Mouse (Mus musculus): ENCODE data around the gene Tchhl1. TPM values are rescaled to one million over a fixed set of nuclear protein-coding genes. Genes with fewer than 3 reads are reported as not detected.

The Tchhl1 gene
- not detected for polyA plus RNA-seq (2014; fragmentation: Illumina TruSeq; extraction: RNeasy Lipid Tissue Mini Kit (QIAGEN cat#74804); ENCODE audit: low read depth, low replicate concordance)

GRCm38 (mm10) chr3:93468561-93468960 lies at the start of gene Tchhl1:
Gene Tchhl1 (plus strand): TSS chr3:93468754.

GRCm38 (mm10) chr3:93442030-93442429 lies 26.5 kb upstream of the Tchhl1 start, which contains the start of gene Tchh:
Gene Tchh (plus strand): TSS chr3:93442330.

GRCm38 (mm10) chr3:93520330-93521193 lies 52.0 kb downstream of the Tchhl1 start, which contains the start of gene S100a11:
Gene S100a11 (plus strand): TSS chr3:93520488.

Other genes with a start within 250 kb of the Tchhl1 start
- not detected for gene Flg, start 195.2 kb upstream of the Tchhl1 start, polyA plus RNA-seq (2014; fragmentation: Illumina TruSeq; extraction: RNeasy Lipid Tissue Mini Kit (QIAGEN cat#74804); ENCODE audit: low read depth, low replicate concordance)
- not detected for gene Hrnr, start 149.0 kb upstream of the Tchhl1 start, polyA plus RNA-seq (2014; fragmentation: Illumina TruSeq; extraction: RNeasy Lipid Tissue Mini Kit (QIAGEN cat#74804); ENCODE audit: low read depth, low replicate concordance)
- not detected for gene Rptn, start 75.1 kb upstream of the Tchhl1 start, polyA plus RNA-seq (2014; fragmentation: Illumina TruSeq; extraction: RNeasy Lipid Tissue Mini Kit (QIAGEN cat#74804); ENCODE audit: low read depth, low replicate concordance)
- gene Tchh, start 26.4 kb upstream of the Tchhl1 start, polyA plus RNA-seq (2014; fragmentation: Illumina TruSeq; extraction: RNeasy Lipid Tissue Mini Kit (QIAGEN cat#74804); ENCODE audit: low read depth, low replicate concordance) = 0.13 TPM
- 160 TPM for gene S100a11, start 51.7 kb downstream of the Tchhl1 start, polyA plus RNA-seq (2014; fragmentation: Illumina TruSeq; extraction: RNeasy Lipid Tissue Mini Kit (QIAGEN cat#74804); ENCODE audit: low read depth, low replicate concordance)
- 98.9 TPM for gene S100a10, start 86.3 kb downstream of the Tchhl1 start, polyA plus RNA-seq (2014; fragmentation: Illumina TruSeq; extraction: RNeasy Lipid Tissue Mini Kit (QIAGEN cat#74804); ENCODE audit: low read depth, low replicate concordance)
- gene Tdpoz2, start 183.9 kb downstream of the Tchhl1 start, polyA plus RNA-seq (2014; fragmentation: Illumina TruSeq; extraction: RNeasy Lipid Tissue Mini Kit (QIAGEN cat#74804); ENCODE audit: low read depth, low replicate concordance) = not detected
- not detected for gene Tdpoz1, start 207.6 kb downstream of the Tchhl1 start, polyA plus RNA-seq (2014; fragmentation: Illumina TruSeq; extraction: RNeasy Lipid Tissue Mini Kit (QIAGEN cat#74804); ENCODE audit: low read depth, low replicate concordance)
- gene Gm37596, start 224.3 kb downstream of the Tchhl1 start, polyA plus RNA-seq (2014; fragmentation: Illumina TruSeq; extraction: RNeasy Lipid Tissue Mini Kit (QIAGEN cat#74804); ENCODE audit: low read depth, low replicate concordance) = not detected

Data from heart, adult 10 weeks (tissue).